Mouse (Mus musculus): ENCODE results near the gene Hspb8. TPM values are rescaled to one million over a fixed set of nuclear protein-coding genes. Genes with fewer than 3 reads are reported as not detected.

Hspb8 gene
- 0.88 TPM in 1 of 2 replicates, not detected in the other for total RNA-seq (2017)

GRCm38 (mm10) chr5:116422699-116423201 lies at the start of gene Hspb8:
Hspb8 (minus strand) TSS chr5:116422864.
- peak in 1 of 2 experiments; percentile 43; a peak in 2 of 4 replicates for ATAC-seq (replicated peaks in 1 of 2; ENCODE audit: insufficient read depth in 1 of 2, low FRiP score in 2 of 2, low TSS enrichment in 1 of 2, low read depth in 1 of 2, poor library complexity in 2 of 2, severe bottlenecking in 2 of 2)

GRCm38 (mm10) chr5:116461354-116462042 lies 38.8 kb upstream of the Hspb8 start:
- no peak for ATAC-seq (replicated peaks in 1 of 2; ENCODE audit: insufficient read depth in 1 of 2, low FRiP score in 2 of 2, low TSS enrichment in 1 of 2, low read depth in 1 of 2, poor library complexity in 2 of 2, severe bottlenecking in 2 of 2)

- no peak for ATAC-seq (replicated peaks in 1 of 2; ENCODE audit: insufficient read depth in 1 of 2, low FRiP score in 2 of 2, low TSS enrichment in 1 of 2, low read depth in 1 of 2, poor library complexity in 2 of 2, severe bottlenecking in 2 of 2)
Observed at GRCm38 (mm10) chr5:116459970-116460369, 37.3 kb upstream of the Hspb8 start.

- ATAC-seq (replicated peaks in 1 of 2; ENCODE audit: insufficient read depth in 1 of 2, low FRiP score in 2 of 2, low TSS enrichment in 1 of 2, low read depth in 1 of 2, poor library complexity in 2 of 2, severe bottlenecking in 2 of 2), result no peak
Observed at GRCm38 (mm10) chr5:116457791-116458190, 35.1 kb upstream of the Hspb8 start.

- no peak for ATAC-seq (replicated peaks in 1 of 2; ENCODE audit: insufficient read depth in 1 of 2, low FRiP score in 2 of 2, low TSS enrichment in 1 of 2, low read depth in 1 of 2, poor library complexity in 2 of 2, severe bottlenecking in 2 of 2)
Observed at GRCm38 (mm10) chr5:116456796-116457515, 34.3 kb upstream of the Hspb8 start.

- peak; percentile 7 to 60; a peak in 2 of 4 replicates for ATAC-seq (replicated peaks in 1 of 2; ENCODE audit: insufficient read depth in 1 of 2, low FRiP score in 2 of 2, low TSS enrichment in 1 of 2, low read depth in 1 of 2, poor library complexity in 2 of 2, severe bottlenecking in 2 of 2)
Observed at GRCm38 (mm10) chr5:116453401-116453851, 30.8 kb upstream of the Hspb8 start.

- ATAC-seq (replicated peaks in 1 of 2; ENCODE audit: insufficient read depth in 1 of 2, low FRiP score in 2 of 2, low TSS enrichment in 1 of 2, low read depth in 1 of 2, poor library complexity in 2 of 2, severe bottlenecking in 2 of 2), result no peak
Observed at GRCm38 (mm10) chr5:116450901-116451300, 28.2 kb upstream of the Hspb8 start.

- ATAC-seq (replicated peaks in 1 of 2; ENCODE audit: insufficient read depth in 1 of 2, low FRiP score in 2 of 2, low TSS enrichment in 1 of 2, low read depth in 1 of 2, poor library complexity in 2 of 2, severe bottlenecking in 2 of 2), result no peak
Observed at GRCm38 (mm10) chr5:116449522-116450225, 27.0 kb upstream of the Hspb8 start.

GRCm38 (mm10) chr5:116448409-116449191 lies 25.9 kb upstream of the Hspb8 start:
- ATAC-seq (replicated peaks in 1 of 2; ENCODE audit: insufficient read depth in 1 of 2, low FRiP score in 2 of 2, low TSS enrichment in 1 of 2, low read depth in 1 of 2, poor library complexity in 2 of 2, severe bottlenecking in 2 of 2), result no peak

- ATAC-seq (replicated peaks in 1 of 2; ENCODE audit: insufficient read depth in 1 of 2, low FRiP score in 2 of 2, low TSS enrichment in 1 of 2, low read depth in 1 of 2, poor library complexity in 2 of 2, severe bottlenecking in 2 of 2), result no peak
Observed at GRCm38 (mm10) chr5:116447821-116448350, 25.2 kb upstream of the Hspb8 start.

GRCm38 (mm10) chr5:116446552-116446951 lies 23.9 kb upstream of the Hspb8 start:
- ATAC-seq (replicated peaks in 1 of 2; ENCODE audit: insufficient read depth in 1 of 2, low FRiP score in 2 of 2, low TSS enrichment in 1 of 2, low read depth in 1 of 2, poor library complexity in 2 of 2, severe bottlenecking in 2 of 2), result no peak

- no peak for ATAC-seq (replicated peaks in 1 of 2; ENCODE audit: insufficient read depth in 1 of 2, low FRiP score in 2 of 2, low TSS enrichment in 1 of 2, low read depth in 1 of 2, poor library complexity in 2 of 2, severe bottlenecking in 2 of 2)
Observed at GRCm38 (mm10) chr5:116445634-116446367, 23.1 kb upstream of the Hspb8 start.

GRCm38 (mm10) chr5:116444517-116444916 lies 21.9 kb upstream of the Hspb8 start:
- ATAC-seq (replicated peaks in 1 of 2; ENCODE audit: insufficient read depth in 1 of 2, low FRiP score in 2 of 2, low TSS enrichment in 1 of 2, low read depth in 1 of 2, poor library complexity in 2 of 2, severe bottlenecking in 2 of 2), result no peak

- ATAC-seq (replicated peaks in 1 of 2; ENCODE audit: insufficient read depth in 1 of 2, low FRiP score in 2 of 2, low TSS enrichment in 1 of 2, low read depth in 1 of 2, poor library complexity in 2 of 2, severe bottlenecking in 2 of 2), result no peak
Observed at GRCm38 (mm10) chr5:116443459-116443940, 20.8 kb upstream of the Hspb8 start.

GRCm38 (mm10) chr5:116442697-116443458 lies 20.2 kb upstream of the Hspb8 start:
- no peak for ATAC-seq (replicated peaks in 1 of 2; ENCODE audit: insufficient read depth in 1 of 2, low FRiP score in 2 of 2, low TSS enrichment in 1 of 2, low read depth in 1 of 2, poor library complexity in 2 of 2, severe bottlenecking in 2 of 2)

- ATAC-seq (replicated peaks in 1 of 2; ENCODE audit: insufficient read depth in 1 of 2, low FRiP score in 2 of 2, low TSS enrichment in 1 of 2, low read depth in 1 of 2, poor library complexity in 2 of 2, severe bottlenecking in 2 of 2), result no peak
Observed at GRCm38 (mm10) chr5:116440251-116440650, 17.6 kb upstream of the Hspb8 start.
